Mouse (Mus musculus): ENCODE measurements around the gene Nxph1. TPM values are rescaled to one million over a fixed set of nuclear protein-coding genes. Genes with fewer than 3 reads are reported as not detected.

Gene Nxph1
- polyA plus RNA-seq, 2 experiments: not detected

- ATAC-seq (ENCODE audit: insufficient read depth): no peak
- no peaks in the 10 kb centered on the region for H3K36me3 ChIP-seq (replicated peaks; ENCODE audit: control insufficient read depth, insufficient read depth, low read depth)
- no peak for TF ChIP-seq CTCF (IDR thresholded peaks at IDR 0.05; ENCODE audit: low read depth)
- TF ChIP-seq EP300 (IDR thresholded peaks at IDR 0.05; ENCODE audit: low read depth): no peak
- no peak overlapping the region for H3K9ac ChIP-seq (replicated peaks)
- 50% methylated on average over 2 of the region's 2 CpGs for WGBS (ENCODE audit: insufficient replicate concordance)
- no peak overlapping the region for H3K4me3 ChIP-seq (ENCODE audit: insufficient read depth in 1 of 2, low read depth in 2 of 2, low read length in 2 of 2)
- no peaks in the 10 kb centered on the region for H3K27me3 ChIP-seq (ENCODE audit: control insufficient read depth, insufficient read depth, low read length)
- no peaks in the 10 kb centered on the region for H3K9me3 ChIP-seq (ENCODE audit: control insufficient read depth, low read length)
- H3K4me2 ChIP-seq (ENCODE audit: low read depth): no peak overlapping the region
- no peak overlapping the region for H3K27ac ChIP-seq
- H3K4me1 ChIP-seq (replicated peaks; ENCODE audit: control insufficient read depth in 2 of 2, insufficient read depth in 2 of 2, low read length in 1 of 2): no peaks in the 10 kb centered on the region
- DNase-seq (ENCODE audit: low read depth in 3 of 3, low spot score in 3 of 3): no peak
Observed at GRCm38 (mm10) chr6:8997326-8997725, 49.1 kb downstream of the Nxph1 start.

GRCm38 (mm10) chr6:9002686-9003085 is 54.5 kb downstream of the Nxph1 start:
- Histone ChIP-seq H3K9me3 (ENCODE audit: control insufficient read depth, low read length) (no peaks in the 10 kb centered on the region), H3K4me3 (ENCODE audit: insufficient read depth in 1 of 2, low read depth in 2 of 2, low read length in 2 of 2) (no peak overlapping the region), H3K4me2 (ENCODE audit: low read depth) (no peak overlapping the region), H3K9ac (replicated peaks) (no peak overlapping the region), H3K4me1 (replicated peaks; ENCODE audit: control insufficient read depth in 2 of 2, insufficient read depth in 2 of 2, low read length in 1 of 2) (no peaks in the 10 kb centered on the region), H3K36me3 (replicated peaks; ENCODE audit: control insufficient read depth, insufficient read depth, low read depth) (no peaks in the 10 kb centered on the region), H3K27ac (no peak overlapping the region), H3K27me3 (ENCODE audit: control insufficient read depth, insufficient read depth, low read length) (no peaks in the 10 kb centered on the region)
- ATAC-seq (ENCODE audit: insufficient read depth) (no peak), DNase-seq (ENCODE audit: low read depth in 3 of 3, low spot score in 3 of 3) (no peak)
- TF ChIP-seq CTCF (IDR thresholded peaks at IDR 0.05; ENCODE audit: low read depth): no peak
- TF ChIP-seq EP300 (IDR thresholded peaks at IDR 0.05; ENCODE audit: low read depth): no peak
- WGBS (ENCODE audit: insufficient replicate concordance): 25% methylated on average over 3 of the region's 3 CpGs

GRCm38 (mm10) chr6:9026631-9027030 is 78.4 kb downstream of the Nxph1 start:
- no peak overlapping the region for H3K9ac ChIP-seq (replicated peaks)
- H3K27ac ChIP-seq: no peak overlapping the region
- H3K4me3 ChIP-seq (ENCODE audit: insufficient read depth in 1 of 2, low read depth in 2 of 2, low read length in 2 of 2): no peak overlapping the region
- ATAC-seq (ENCODE audit: insufficient read depth): no peak
- H3K4me2 ChIP-seq (ENCODE audit: low read depth): no peak overlapping the region
- no peaks in the 10 kb centered on the region for H3K4me1 ChIP-seq (replicated peaks; ENCODE audit: control insufficient read depth in 2 of 2, insufficient read depth in 2 of 2, low read length in 1 of 2)
- no peaks in the 10 kb centered on the region for H3K9me3 ChIP-seq (ENCODE audit: control insufficient read depth, low read length)
- TF ChIP-seq CTCF (IDR thresholded peaks at IDR 0.05; ENCODE audit: low read depth) (no peak), EP300 (IDR thresholded peaks at IDR 0.05; ENCODE audit: low read depth) (no peak)
- no peak for DNase-seq (ENCODE audit: low read depth in 3 of 3, low spot score in 3 of 3)
- H3K36me3 ChIP-seq (replicated peaks; ENCODE audit: control insufficient read depth, insufficient read depth, low read depth): no peaks in the 10 kb centered on the region
- H3K27me3 ChIP-seq (ENCODE audit: control insufficient read depth, insufficient read depth, low read length): no peaks in the 10 kb centered on the region
- WGBS (ENCODE audit: insufficient replicate concordance): 67% methylated on average over 1 of the region's 1 CpGs

- Histone ChIP-seq H3K4me3 (ENCODE audit: insufficient read depth in 1 of 2, low read depth in 2 of 2, low read length in 2 of 2) (no peak overlapping the region), H3K9me3 (ENCODE audit: control insufficient read depth, low read length) (no peaks in the 10 kb centered on the region), H3K4me1 (replicated peaks; ENCODE audit: control insufficient read depth in 2 of 2, insufficient read depth in 2 of 2, low read length in 1 of 2) (no peaks in the 10 kb centered on the region), H3K27ac (no peak overlapping the region), H3K4me2 (ENCODE audit: low read depth) (no peak overlapping the region), H3K9ac (replicated peaks) (no peak overlapping the region), H3K36me3 (replicated peaks; ENCODE audit: control insufficient read depth, insufficient read depth, low read depth) (no peaks in the 10 kb centered on the region), H3K27me3 (ENCODE audit: control insufficient read depth, insufficient read depth, low read length) (no peaks in the 10 kb centered on the region)
- WGBS (ENCODE audit: insufficient replicate concordance): 42% methylated on average over 4 of the region's 4 CpGs
- no peak for ATAC-seq (ENCODE audit: insufficient read depth)
- TF ChIP-seq EP300 (IDR thresholded peaks at IDR 0.05; ENCODE audit: low read depth): no peak
- TF ChIP-seq CTCF (IDR thresholded peaks at IDR 0.05; ENCODE audit: low read depth): no peak
- DNase-seq (ENCODE audit: low read depth in 3 of 3, low spot score in 3 of 3): no peak
Observed at GRCm38 (mm10) chr6:9027146-9027545, 78.9 kb downstream of the Nxph1 start.

- WGBS (ENCODE audit: insufficient replicate concordance): 48% methylated on average over 1 of the region's 1 CpGs
- ATAC-seq (ENCODE audit: insufficient read depth): no peak
- Histone ChIP-seq H3K4me1 (replicated peaks; ENCODE audit: control insufficient read depth in 2 of 2, insufficient read depth in 2 of 2, low read length in 1 of 2) (no peaks in the 10 kb centered on the region), H3K4me2 (ENCODE audit: low read depth) (no peak overlapping the region), H3K36me3 (replicated peaks; ENCODE audit: control insufficient read depth, insufficient read depth, low read depth) (no peaks in the 10 kb centered on the region), H3K9ac (replicated peaks) (no peak overlapping the region), H3K4me3 (ENCODE audit: insufficient read depth in 1 of 2, low read depth in 2 of 2, low read length in 2 of 2) (no peak overlapping the region), H3K9me3 (ENCODE audit: control insufficient read depth, low read length) (no peaks in the 10 kb centered on the region), H3K27me3 (ENCODE audit: control insufficient read depth, insufficient read depth, low read length) (no peaks in the 10 kb centered on the region), H3K27ac (no peak overlapping the region)
- DNase-seq (ENCODE audit: low read depth in 3 of 3, low spot score in 3 of 3): no peak
- no peak for TF ChIP-seq CTCF (IDR thresholded peaks at IDR 0.05; ENCODE audit: low read depth)
- TF ChIP-seq EP300 (IDR thresholded peaks at IDR 0.05; ENCODE audit: low read depth): no peak
Observed at GRCm38 (mm10) chr6:9028501-9028900, 80.3 kb downstream of the Nxph1 start.
